Mouse (Mus musculus) bone marrow, adult 2 months (tissue): Measurements from ENCODE around the gene Tm7sf2. TPM values are rescaled to one million over a fixed set of nuclear protein-coding genes. Genes with fewer than 3 reads are reported as not detected.
A peak's percentile ranks its signal among the peaks of the same experiment; 100 is the strongest.

Experiments
- H3K27ac ChIP-seq: fragments of 200-500 bp; 2 replicates; pipeline ENCODE4 v1.5.1; 2012; ENCODE audit warnings: low read depth, mild to moderate bottlenecking, control low read depth, inconsistent platforms, low read length; ENCODE audit not compliant: control insufficient read depth, poor library complexity, insufficient read depth
- H3K4me1 ChIP-seq: fragments of 200-500 bp; 2 replicates; pipeline ENCODE4 v1.6.1; 2011; ENCODE audit warnings: low read length; ENCODE audit not compliant: control insufficient read depth, insufficient read depth
- H3K4me3 ChIP-seq: fragments of 200-500 bp; replicated peaks from 2 replicates; pipeline ENCODE3; 2011; ENCODE audit warnings: mild to moderate bottlenecking, low read depth, low read length, control low read depth; ENCODE audit not compliant: control insufficient read depth
- CTCF ChIP-seq: fragments of 200-500 bp; IDR thresholded peaks from 2 replicates; pipeline ENCODE4 v1.5.1; 2011; ENCODE audit warnings: low read length, control low read depth; ENCODE audit not compliant: control insufficient read depth, insufficient read depth
- POLR2A ChIP-seq: fragments of 200-500 bp; IDR thresholded peaks from 2 replicates; pipeline ENCODE4 v1.6.1; 2011; ENCODE audit warnings: low read depth, mild to moderate bottlenecking, control low read depth, low read length, borderline replicate concordance; ENCODE audit not compliant: control insufficient read depth
- WGBS: fragments of 180-500 bp; shearing (Covaris S2); methylation state at CpG from one replicate; pipeline ENCODE4 v1.1.7; 2018; 5-methylcytosine and 5-hydroxymethylcytosine counted together
- polyA plus RNA-seq: library from polyadenylated mRNA; stranded (reverse); fragments of >200 nt; gene quantifications from 2 replicates; pipeline ENCODE4 v1.2.4, GENCODE M21; 2011; ENCODE audit warnings: low replicate concordance; ENCODE audit not compliant: missing spikeins, insufficient read depth, insufficient read length

Tm7sf2 gene
- polyA plus RNA-seq, 1 experiment, result 12.3 TPM

DNA sequence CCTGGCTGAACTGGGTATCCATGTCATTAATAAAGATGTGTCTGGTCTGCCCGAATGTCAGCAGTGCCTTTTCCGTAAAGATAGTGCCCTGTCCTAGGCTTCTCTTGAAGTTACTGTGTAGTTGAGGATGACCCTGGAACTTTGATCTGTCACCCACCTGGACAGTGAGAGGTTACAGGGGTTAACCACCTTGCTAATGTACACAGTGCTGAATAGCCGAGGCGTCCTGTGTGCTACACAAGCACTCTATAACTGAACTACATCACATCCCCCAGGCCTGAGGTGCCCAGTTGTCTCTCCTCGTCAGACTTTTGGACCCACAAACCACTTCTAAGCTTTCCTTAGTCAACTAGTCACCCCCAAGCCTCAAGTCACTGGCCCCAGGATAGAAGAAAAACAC, 5.8 kb downstream of the Tm7sf2 start:
- peak overlapping the region; percentile 98 for H3K27ac ChIP-seq
- 49% methylated on average over 5 of the region's 5 CpGs for WGBS

DNA sequence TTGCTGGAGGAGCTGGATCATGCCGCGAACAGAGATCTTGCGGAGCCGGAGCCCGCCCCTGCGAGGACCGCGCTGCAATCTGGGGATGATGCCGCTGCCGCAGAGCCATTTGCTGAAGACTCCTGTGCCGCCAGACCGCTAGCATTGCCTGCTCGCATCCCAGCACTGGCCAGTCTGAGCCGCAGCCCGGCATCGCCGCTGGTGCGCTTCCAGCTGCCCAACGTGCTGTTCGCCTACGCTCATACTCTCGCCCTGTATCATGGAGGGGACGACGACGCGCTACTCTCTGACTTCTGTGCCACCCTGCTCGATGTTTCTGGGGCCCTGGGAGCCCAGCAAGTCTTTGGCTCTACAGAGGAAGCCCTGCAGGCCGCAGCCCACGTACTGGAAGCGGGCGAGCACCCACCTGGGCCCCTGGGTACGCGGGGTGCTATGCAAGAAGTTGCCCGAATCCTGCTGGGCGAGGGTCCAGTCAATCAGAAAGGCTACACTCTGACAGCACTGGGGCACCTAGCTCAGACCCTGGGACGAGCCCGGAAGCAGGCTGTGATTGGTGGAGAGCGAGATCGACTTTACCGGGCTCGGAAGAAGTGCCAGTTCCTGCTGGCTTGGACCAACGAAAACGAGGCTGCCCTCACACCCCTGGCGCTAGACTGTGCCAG, 6.4 kb downstream of the Tm7sf2 start:
- H3K4me1 ChIP-seq, result peaks cover 3% of the 10 kb centered on the region
- peak overlapping the region; percentile 98 for H3K27ac ChIP-seq
- TF ChIP-seq POLR2A, result peak; percentile 54; the same call in 1 of the 2 replicates
- TF ChIP-seq CTCF, result no peak
- under 1% methylated on average over 44 of the region's 44 CpGs for WGBS
- peak overlapping the region; percentile 84 for H3K4me3 ChIP-seq

More for the DNA sequence above, 5.8 kb downstream of the Tm7sf2 start:
- Histone ChIP-seq H3K4me3 (peak overlapping the region; percentile 84), H3K4me1 (peaks cover 3% of the 10 kb centered on the region)
- TF ChIP-seq CTCF (no peak), POLR2A (no peak)

- WGBS, result under 1% methylated on average over 58 of the region's 58 CpGs
- Histone ChIP-seq H3K4me3 (peak within 1 kb of the TSS; percentile 84), H3K27ac (peak within 1 kb of the TSS; percentile 98), H3K4me1 (peaks cover 3% of the 10 kb centered on the region)
- TF ChIP-seq POLR2A (peak; percentile 79; the same call in 1 of the 2 replicates), CTCF (no peak)
Measured at GRCm38 (mm10) chr19:6061021-6061533, 7.1 kb downstream of the Tm7sf2 start, which contains the start of gene Znhit2. Znhit2 (plus strand) TSS chr19:6061192.

DNA sequence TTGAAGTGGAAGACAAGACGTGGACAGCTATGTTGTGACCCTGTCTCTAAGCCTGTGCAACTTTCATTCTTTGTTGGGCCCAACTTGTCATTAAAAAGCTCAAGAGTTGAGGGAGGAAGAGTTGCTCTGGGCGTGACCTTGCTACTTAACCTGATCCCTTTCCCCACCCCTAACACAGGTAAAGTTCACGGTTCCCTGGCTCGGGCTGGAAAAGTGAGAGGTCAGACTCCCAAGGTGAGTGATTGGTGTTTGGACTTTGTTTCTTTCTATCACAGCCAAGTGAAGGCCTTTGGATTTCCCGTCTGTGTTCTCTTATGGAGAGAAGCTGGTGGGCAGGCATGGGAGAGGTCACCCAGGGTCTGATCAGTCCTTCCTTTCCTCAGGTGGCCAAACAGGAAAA, 9.2 kb downstream of the Tm7sf2 start:
- Histone ChIP-seq H3K4me1 (peaks cover 3% of the 10 kb centered on the region), H3K4me3 (peak overlapping the region; percentile 97), H3K27ac (no peak overlapping the region)
- TF ChIP-seq POLR2A, result no peak
- TF ChIP-seq CTCF, result no peak
- WGBS, result 78% methylated on average over 5 of the region's 5 CpGs

GRCm38 (mm10) chr19:6058513-6058912, 9.7 kb downstream of the Tm7sf2 start:
- TF ChIP-seq CTCF, result no peak
- no peak for TF ChIP-seq POLR2A
- H3K4me1 ChIP-seq, result peaks cover 3% of the 10 kb centered on the region
- peak overlapping the region; percentile 97 for H3K4me3 ChIP-seq
- 18% methylated on average over 5 of the region's 5 CpGs for WGBS
- peak overlapping the region; percentile 93 for H3K27ac ChIP-seq

GRCm38 (mm10) chr19:6057313-6058096, 10.7 kb downstream of the Tm7sf2 start, which contains the start of the genes Mrpl49 and Fau:
Mrpl49 (minus strand) TSS chr19:6057785.
Fau (plus strand) TSS chr19:6057844.
- H3K4me1 ChIP-seq, result peaks cover 2% of the 10 kb centered on the region
- peak within 1 kb of the TSS; percentile 93 for H3K27ac ChIP-seq
- no peak for TF ChIP-seq CTCF
- TF ChIP-seq POLR2A, result peak; percentile 90
- under 1% methylated on average over 63 of the region's 63 CpGs for WGBS
- peak within 1 kb of the TSS; percentile 97 for H3K4me3 ChIP-seq

DNA sequence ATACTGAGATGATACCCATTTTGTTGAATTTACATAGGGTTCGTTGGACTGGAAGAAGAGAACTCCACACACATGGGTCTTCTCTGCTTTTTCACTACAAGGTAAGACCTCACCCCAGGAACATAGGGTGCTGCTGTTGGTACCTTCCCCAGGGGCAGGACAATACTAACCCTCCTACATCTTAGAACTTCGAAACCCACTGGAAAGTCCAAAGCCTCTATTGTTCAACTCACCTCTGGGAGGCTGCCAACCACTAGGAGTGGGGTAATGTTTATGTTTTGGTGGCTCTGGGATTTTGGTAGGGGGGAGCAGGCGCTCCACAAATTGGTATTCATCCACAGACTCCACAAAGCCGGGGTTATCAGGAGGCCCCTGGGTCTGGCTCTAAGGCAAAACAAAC, 11.5 kb downstream of the Tm7sf2 start:
- Histone ChIP-seq H3K4me3 (peak overlapping the region; percentile 27), H3K27ac (no peak overlapping the region), H3K4me1 (no peaks in the 10 kb centered on the region; the same call in 1 of the 2 replicates)
- 47% methylated on average over 4 of the region's 4 CpGs for WGBS
- TF ChIP-seq POLR2A (no peak), CTCF (no peak)

DNA sequence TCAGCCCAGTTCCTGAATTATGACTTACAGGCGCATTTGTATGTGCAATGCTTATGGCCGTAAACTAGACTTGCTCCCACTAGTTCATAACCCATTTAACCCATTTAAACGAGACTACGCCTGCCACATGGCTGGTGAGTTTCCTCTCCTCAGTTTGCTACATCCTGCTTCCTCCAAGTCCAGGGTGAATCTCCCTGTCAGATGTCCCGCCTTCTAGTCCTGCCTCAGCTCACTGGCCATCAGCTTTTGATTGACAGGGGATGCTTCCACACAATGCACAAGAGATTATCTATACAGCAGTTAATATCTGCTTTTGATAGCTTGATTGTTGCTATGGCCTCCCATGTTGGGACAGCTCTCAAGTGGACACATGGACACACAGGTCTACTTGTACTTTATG, 13.9 kb downstream of the Tm7sf2 start:
- no peak for TF ChIP-seq POLR2A
- TF ChIP-seq CTCF, result no peak
- Histone ChIP-seq H3K4me1 (peaks cover 7% of the 10 kb centered on the region), H3K4me3 (no peak overlapping the region), H3K27ac (no peak overlapping the region)
- WGBS, result 69% methylated on average over 5 of the region's 5 CpGs
